Mouse (Mus musculus) kidney, postnatal 36 days (tissue): ENCODE data around the gene Far1.

Experiments
- DNase-seq, 2 experiments: peaks; one replicate each; pipeline ENCODE4 v3.0.0; 2021 to 2022; ENCODE audit warnings: mixed read lengths in 2 of 2

The Far1 gene

DNA sequence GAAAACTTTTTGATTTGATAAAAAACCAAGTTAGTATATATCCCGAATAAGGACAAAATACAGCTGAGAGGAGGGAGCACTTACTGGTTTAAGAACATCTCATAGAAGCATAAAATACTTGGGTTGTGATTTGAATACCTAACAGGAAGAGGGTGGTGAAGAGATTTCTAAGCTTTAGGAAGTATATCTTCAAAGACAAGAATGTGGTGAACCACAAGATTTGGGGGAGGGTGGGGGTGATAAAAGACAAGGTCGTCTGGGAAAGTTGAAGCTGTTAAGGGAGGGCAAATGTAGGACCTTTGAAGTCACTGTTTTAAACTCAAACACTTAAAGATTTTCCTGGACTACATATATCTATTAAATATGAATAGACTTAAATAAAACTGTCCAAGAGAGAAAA is 59.1 kb downstream of the Far1 start:
- DNase-seq, result no peak

DNA sequence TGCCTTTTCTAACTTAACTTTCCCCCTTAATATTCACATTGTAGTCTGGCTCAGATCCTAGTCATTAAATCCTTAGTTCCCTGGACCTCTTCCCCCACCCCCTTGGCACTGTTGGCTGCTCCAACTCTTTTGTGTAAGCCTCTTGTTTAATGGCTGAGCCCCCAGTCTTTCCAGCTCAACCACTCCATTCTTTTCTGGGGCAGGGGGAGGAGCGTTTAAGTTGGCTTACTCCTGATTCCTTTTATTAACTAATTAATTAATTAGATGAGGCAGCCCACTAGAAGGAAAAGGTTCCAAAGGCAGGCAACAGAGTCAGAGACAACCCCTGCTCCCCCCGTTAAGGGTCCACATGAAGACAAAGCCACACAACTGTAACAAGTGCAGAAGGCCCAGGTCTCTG is 68.5 kb downstream of the Far1 start:
- no peak for DNase-seq

GRCm38 (mm10) chr7:113589211-113589610 is 75.6 kb downstream of the Far1 start:
- DNase-seq, result no peak

DNA sequence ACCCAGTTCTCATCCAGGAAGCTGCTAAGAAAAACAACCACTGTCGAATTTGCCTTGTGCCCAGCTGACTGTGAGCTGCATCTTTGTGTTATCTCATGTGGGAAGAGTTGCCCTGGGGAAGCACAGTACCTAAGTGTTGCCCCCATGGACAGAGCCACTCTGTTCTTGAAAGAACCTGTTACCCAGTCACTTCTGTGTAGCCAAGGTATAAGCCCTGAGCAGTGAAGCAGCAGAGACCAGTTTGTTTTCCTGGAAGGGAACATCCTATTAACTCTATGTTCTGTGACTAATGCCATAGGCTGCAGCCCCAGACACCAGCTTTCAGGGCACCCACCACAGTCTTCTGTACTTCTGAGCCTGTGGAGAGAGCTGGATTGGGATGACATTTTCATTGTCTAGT is 76.7 kb downstream of the Far1 start:
- no peak for DNase-seq

GRCm38 (mm10) chr7:113591084-113591483 is 77.5 kb downstream of the Far1 start:
- peak; percentile 30 to 69 for DNase-seq

GRCm38 (mm10) chr7:113591557-113592354 is 78.1 kb downstream of the Far1 start:
- peak; percentile 19 to 27 for DNase-seq

GRCm38 (mm10) chr7:113592696-113593095 is 79.1 kb downstream of the Far1 start:
- peak; percentile 27 to 39 for DNase-seq

DNA sequence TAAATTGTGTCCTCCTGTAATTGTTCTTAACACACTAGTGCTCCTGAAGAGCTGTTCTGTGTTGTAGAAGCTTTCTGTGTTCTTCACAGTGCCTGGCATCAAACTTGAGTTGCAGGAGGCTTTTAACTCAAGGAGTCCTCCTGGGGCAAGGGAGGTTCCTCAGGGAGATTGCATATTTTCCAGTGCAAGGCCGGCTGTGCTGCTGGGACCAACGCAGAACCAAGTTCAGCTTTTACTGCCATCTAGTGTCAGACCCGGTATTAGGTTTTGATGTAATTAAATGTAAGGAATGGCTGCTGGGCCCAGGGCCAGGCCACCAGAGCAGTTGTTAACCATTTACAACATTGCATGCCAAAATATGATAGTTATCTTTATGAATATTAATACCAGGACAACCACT is 80.7 kb downstream of the Far1 start:
- DNase-seq, result peak; percentile 69 to 80

DNA sequence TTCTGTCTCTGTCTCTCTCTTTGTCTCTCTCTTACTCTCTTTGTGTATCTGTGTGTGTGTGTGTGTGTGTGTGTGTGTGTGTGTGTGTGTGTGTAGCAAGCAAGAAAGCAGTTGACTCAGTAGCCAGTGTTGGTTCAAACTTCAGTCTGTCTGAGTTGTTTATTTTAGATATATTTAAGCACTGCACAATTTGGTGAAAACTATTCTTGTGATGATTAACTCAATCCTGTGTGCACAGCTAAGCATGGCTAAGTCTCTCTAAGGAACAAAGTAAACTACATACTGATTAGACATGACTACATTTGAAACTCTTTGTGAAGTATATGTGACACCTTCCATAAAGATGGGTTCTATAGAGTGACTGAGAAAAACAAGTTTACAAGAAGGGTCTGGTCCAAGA is 83.6 kb downstream of the Far1 start:
- DNase-seq, result no peak

GRCm38 (mm10) chr7:113601803-113602202 is 88.2 kb downstream of the Far1 start:
- no peak for DNase-seq

- no peak for DNase-seq
Observed at GRCm38 (mm10) chr7:113607928-113608327, 94.3 kb downstream of the Far1 start.

DNA sequence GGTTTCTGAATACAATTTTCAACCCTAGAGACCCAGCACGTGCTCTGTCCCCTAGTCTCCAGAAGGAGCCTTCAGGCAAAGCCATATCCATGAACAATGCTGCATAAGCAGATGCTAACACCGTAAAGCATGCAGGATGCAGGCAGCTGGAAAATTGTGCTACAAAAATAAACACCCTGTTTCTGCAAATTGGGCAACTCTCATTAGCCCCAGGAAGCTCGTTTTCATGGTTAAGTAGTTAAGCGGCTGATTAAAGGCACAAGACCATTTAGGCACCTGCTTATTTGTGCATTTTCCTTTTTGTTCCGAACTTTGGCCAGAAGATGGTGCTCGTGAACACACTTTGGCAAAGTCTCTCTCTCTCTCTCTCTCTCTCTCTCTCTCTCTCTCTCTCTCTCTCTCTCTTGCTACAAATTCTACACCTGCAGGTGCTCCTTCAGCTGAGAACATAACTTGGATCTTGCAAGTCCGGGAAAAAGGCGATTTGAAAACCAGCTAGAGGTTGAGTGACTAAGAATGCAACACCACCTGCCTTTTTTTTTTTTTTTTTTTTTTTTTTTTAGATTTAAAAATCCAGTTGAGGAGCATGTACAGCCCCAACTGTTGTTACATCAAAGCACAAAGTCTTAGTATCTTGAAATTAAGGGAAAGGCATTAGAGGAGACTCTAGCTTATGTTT is 95.5 kb downstream of the Far1 start:
- peak; percentile 66 to 71 for DNase-seq

- no peak for DNase-seq
Observed at GRCm38 (mm10) chr7:113612628-113613027, 99.0 kb downstream of the Far1 start.

- DNase-seq, result no peak
Observed at GRCm38 (mm10) chr7:113614198-113614927, 100.7 kb downstream of the Far1 start.

GRCm38 (mm10) chr7:113619166-113619565 is 105.5 kb downstream of the Far1 start:
- no peak for DNase-seq

- no peak for DNase-seq
Observed at GRCm38 (mm10) chr7:113619768-113620167, 106.1 kb downstream of the Far1 start.
